Mouse (Mus musculus) CD4-positive, CD25-positive, alpha-beta regulatory T cell, adult 2 months (primary cell): ENCODE results near the gene Ntpcr.

Experiments
- DNase-seq: peaks from one replicate; pipeline ENCODE4 v3.0.0-alpha.2; 2012; ENCODE audit warnings: low read depth, low spot score

Ntpcr gene

DNA sequence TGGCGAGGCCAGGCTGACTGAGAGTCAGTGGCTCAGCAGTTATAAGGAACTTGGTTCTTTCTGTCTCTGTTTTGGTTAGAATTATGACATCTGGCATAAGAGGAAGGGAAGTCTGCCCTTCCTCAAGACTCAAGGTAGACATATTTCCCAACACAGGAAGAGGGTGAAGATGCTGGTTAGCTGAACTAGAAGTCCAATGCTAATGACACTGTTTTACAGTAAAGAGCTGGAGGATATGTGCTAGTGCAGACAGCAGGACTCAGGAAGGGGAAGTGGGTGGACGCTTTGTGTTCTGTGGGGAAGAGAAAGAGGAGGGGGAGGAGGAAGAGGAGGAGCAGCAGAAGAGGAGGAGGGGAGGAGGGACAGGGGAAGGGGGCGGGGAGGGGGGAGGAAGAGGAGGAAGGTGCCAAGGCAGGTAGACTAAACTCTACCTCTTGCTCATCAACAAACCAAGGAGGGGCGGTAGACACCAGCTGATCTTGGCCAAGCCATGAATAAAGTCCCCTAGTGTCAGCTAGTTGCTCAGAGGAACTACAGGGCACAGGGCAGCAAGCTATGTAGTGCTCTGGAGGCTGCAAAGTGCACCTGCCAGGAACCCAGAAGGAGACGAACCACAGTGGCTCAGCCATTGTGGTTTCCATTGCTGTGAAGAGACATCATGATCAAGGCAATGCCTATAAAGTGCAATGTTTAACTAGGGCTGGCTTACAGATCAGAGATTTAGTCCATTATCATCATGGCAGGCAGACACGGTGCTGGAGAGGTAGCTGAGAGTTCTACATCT, 4.5 kb upstream of the Ntpcr start:
- peak; percentile 56 for DNase-seq

DNA sequence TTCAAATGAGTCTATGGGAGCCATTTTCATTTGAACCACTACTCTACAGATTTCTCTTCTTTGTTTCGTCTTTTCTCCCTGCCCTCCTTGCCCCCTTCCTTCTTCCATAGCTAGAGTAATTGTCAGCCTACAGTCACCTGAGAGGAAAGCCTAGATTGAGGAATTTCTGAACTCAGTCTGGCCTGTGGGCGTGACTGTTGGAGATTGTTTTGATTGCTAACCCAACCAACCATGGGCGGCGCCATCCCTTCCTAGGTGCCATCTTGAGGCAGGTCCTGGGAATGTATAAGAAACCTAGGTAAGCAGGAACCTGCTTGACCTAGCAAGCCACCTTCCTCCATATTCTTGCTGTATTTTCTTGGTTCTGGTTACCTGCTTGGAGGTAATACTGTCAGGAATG, 3.6 kb upstream of the Ntpcr start:
- no peak for DNase-seq

DNA sequence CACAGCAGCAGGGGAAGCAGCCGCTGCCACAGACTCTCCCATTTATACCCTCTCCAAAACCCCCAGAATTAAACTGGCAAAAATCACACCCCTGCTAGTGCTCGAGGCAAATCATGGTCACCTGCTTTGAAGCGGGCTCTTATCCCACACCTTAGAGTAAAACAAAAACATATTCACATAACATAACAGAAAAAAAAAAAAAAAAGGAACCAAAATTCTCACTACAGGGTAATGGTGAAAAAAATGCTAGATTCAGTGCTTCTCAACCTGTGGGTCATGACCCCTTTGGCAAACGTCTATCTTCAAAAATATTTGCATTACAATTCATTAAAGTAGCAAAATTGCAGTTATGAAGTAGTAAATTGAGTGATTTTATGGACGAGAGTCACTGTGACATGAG, 2.8 kb upstream of the Ntpcr start:
- no peak for DNase-seq

DNA sequence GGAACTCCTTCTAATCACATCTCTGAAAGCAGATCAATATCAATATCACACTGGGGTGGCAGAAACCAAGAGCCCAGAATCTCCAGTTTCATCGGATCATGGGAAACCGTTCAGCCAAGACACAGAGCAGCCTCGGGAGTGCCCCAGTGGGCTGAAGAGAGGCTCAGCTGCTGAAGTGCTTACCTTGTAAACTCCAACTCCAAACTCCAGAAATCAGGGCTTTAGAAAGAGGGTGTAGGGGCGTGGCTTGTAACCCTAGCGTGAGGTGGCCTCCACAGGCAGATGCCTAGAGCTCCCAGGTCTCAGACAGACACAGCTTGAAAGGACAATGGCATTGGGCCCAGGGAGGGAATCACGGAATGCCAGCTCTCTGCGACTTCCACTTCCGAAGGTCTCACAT, 2.0 kb upstream of the Ntpcr start:
- DNase-seq: no peak

DNA sequence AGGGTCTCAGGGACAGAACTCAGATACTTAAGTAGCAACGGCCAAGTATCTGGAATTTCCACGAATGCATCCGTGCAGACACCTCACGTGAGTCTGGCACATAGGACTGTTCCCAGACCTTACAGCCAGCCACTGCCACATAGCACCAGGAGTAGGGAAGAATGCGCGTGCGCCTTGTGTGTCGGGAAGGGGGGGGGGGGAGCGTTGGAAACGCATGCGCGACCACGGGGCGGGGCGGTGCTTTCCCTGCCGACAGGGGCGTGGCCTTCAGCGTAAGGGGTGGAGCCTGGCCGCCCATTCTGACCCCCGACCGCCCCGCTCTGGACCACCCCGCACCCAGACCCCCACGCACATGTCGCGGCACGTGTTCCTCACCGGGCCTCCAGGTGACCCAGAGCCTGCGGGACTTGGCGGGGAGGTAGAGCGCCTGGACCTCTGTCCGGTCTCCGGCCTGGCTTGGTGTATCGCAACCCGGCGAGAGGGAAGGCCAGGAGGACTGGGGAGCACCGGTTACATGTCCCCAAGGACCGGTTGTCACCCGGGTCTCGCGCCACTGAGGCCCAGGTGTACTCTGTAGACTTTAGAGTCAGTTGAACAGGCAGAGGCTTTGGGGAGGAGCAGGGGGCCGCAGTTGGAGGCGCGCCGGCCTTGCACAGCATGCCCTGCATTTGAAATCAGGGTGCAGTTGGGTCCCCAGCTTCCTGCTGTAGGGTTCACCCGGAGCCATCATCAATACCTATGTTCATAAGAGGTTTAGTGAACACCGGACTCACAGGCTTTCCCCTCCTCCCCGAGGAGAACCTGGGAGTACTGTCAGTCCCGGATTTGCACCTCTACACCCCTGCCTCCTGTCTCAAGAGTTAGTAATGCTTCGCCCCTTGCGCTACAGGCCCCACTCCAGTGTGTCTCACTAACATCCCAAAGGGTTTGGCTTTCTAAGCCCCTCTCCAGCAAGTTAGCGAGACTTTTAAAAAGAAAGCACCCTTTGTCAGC, 4.5 kb downstream of the Ntpcr start:
- DNase-seq: peak; percentile 87

DNA sequence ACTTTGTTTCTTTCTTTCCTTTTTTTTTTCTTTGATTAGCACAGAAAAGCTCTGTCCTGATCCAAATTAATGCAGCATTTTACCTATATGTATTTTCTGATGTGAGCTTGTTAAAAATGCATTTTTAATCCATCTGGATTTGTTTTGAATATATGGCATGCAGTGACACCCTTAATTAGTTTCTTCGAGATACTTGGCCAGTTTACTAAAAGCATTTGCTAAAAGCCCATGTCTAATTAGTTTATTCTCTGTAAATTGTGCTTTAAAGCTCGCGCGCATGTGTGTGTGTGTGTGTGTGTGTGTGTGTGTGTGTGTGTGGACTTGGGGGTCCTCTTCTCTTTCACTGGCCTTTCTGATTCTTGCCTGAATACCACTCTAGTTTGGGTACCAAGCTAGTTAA, 9.2 kb downstream of the Ntpcr start:
- no peak for DNase-seq

DNA sequence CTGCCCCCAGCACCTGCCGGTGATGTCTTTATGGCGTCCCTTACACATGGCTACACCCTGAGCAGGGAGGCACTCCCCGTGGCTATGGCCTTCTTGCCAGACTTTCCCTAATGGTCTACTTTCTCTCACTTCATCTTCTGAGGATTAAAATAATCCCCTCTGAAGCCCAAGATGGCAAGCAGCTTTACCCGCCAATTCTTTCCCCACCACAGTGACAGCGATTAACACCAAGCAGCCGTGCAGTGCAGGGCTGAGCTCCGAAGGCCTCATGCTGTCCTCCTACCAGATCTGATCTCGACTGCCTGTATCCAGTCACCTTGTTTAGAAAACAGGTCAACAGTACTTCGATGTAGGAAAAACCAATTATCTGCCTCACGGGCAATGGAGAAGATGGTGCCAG, 10.9 kb downstream of the Ntpcr start:
- no peak for DNase-seq

DNA sequence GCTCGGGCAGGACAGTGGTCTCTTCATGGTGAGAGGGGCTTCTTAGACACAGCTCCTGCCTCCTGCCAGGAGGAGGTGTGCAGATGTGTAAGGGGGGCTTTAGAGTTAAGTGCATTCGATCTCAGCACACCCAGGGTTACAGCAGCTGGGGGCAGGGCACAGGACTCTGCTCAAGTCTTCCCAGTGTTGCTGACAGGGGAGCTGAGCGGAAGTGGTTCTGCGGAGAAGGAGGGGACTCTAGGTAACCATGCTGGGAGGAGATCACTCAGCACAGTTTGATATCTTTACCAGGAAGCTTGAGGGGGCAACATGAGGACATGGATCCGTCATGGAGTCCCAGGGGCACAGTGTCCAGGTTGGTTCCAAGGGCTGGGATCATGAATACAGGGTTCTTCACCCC, 11.6 kb downstream of the Ntpcr start:
- peak; percentile 30 for DNase-seq

DNA sequence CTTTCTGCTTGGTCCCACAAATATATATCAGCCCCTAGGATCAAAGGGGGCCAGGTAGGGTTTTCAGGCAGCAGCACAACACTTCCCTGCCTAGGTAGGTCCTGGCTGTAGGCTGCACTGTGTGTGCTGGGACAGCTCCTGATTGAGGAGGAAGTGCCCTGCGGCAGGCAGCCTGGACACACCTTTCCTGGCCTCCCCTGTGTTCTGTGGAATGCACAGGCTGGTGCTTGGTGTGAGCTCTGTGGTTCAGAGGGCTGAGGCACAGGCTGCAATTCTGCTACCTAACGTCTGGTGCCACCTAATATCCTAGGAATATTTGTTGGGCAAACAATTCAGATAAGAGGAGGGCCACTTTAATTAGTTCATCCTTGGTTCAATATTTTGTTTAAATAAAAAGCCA, 12.1 kb downstream of the Ntpcr start:
- no peak for DNase-seq

DNA sequence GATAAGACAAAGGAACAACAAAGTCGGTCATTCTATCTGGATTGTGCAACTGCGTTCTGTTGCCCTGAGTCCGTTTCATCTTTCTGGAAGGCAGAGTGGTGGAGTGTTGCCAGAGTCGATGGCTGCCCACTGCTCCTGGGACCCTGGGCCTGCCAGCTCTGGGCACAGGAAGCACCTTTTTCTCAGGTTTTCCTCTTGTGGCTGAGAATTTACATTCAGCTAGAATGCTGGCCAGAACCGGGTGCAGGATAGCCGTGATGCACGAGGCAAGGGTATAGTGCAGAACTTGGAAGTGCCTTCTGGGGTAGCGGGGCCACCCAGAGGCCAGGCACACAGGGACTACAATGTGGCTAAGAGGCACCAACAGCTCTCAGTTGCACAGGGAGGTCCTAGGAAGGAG, 12.6 kb downstream of the Ntpcr start:
- DNase-seq: no peak

DNA sequence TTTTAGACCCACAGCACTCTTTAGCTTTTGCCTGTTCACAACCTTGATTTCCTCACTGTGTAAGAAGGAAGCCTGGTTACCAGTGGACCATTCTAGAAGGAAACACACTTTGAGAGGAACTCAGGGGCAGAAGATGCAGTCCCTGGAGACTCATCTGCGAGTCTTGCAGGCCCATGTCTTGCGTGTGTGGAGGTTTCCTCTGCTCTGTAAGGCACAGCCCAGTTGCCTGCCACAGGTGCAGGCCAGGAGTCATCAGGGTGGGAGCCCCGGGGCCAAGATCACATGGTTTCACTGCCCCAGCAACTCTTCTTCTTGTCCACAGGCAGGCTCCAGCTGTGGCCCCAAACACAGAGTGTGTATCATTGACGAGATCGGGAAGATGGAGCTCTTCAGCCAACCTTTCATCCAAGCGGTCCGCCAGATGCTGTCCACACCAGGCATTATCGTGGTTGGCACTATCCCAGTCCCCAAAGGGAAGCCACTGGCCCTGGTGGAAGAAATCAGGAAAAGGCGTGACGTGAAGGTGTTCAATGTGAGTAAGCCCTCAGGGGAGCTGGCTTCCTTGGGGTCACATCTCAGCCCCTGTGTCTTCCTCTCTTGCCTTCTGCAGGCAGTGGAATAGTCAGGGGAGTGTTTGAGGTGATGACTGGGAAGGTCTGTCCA, 15.3 kb downstream of the Ntpcr start:
- DNase-seq: no peak

DNA sequence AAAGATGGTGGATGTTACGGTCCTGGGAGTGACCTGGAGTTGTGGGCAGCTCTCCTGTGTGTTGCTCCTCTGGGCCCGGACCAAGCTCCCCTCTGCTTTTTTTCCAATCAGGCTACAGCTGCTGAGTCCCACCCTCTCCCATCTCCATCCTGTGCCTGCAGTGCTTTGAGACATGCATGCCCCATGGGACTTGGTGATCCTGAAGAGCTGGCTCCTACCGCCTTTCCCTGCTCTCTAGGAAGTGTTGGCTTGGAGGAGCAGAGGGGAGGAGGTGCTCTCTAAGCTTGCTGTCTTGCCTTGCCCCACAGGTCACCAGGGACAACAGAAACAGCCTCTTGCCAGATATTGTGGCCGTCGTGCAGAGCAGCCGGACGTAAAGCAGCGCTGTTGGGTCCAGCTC, 17.6 kb downstream of the Ntpcr start:
- no peak for DNase-seq

DNA sequence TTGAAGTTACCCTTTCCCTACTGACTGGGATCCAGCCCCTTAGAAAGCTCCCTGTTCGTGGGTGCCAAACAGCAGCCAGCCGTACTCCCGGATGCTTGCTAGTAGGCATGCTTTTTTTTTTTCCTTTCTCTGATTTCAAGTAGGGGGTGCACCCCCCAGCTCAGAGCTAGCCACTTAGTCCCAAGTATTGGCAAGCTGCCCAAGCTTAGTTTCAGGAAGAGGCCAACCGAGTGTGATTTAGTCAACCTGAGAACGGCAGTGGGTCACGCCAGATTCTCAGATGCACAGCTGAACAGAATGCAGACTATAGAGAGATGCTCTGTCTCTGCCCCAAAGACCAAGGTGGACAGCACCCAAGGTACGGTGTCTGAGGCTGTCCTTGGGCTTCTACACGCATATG, 21.1 kb downstream of the Ntpcr start:
- DNase-seq: no peak

DNA sequence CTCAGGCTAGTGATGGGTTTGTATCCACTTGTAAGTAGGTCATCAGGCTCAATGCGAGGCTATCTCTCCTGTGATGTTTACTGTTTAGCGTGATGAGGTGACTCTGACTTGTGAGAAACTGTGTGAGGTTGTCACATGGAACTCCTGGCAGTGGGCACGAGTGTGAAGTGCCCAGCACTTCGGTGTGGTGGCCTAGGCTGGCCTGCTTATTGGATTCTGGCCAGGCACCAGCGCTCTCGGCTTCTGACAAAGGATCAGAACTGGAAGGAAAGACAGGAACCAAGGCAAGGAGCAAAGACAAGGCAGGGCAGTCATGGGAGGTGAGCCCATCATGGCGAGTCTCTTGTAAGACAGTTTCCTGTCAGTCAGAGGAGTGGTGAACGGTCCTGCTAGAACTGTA, 26.1 kb downstream of the Ntpcr start:
- no peak for DNase-seq

DNA sequence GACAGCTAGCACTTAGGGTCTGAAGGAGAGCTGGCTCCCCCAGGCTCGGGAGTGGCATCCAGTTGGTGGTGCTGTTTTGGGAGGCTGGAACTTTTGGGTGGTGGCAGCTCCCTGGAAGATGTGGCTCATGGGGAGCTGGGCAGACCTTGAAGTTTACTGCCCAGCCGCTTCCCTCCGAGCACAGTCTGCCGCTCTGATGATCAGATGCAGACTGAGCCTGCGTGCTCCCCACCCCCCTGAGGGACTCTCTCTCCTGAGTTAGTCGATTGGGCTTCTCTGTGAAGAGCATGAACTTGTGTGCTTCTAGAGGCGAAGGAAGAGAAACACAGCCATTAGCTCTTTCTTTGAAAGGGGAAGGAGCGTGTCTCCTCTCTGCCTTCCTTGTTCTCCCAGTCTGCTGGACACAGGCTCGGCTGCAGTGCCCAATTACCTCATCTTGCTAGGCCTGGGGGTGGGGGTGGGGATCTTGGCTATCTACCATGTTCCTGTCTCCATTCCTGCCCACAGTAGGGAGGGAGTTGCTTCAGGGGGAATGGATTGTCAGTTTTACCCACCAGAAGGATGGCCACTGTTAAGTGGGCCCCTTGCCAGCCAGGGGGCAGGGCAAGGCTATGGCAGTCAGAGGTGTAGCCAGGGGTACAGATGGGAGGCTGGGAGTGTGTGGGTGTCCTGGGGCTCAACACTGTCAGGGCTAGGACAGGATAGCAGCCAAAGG, 26.8 kb downstream of the Ntpcr start:
- DNase-seq: no peak

DNA sequence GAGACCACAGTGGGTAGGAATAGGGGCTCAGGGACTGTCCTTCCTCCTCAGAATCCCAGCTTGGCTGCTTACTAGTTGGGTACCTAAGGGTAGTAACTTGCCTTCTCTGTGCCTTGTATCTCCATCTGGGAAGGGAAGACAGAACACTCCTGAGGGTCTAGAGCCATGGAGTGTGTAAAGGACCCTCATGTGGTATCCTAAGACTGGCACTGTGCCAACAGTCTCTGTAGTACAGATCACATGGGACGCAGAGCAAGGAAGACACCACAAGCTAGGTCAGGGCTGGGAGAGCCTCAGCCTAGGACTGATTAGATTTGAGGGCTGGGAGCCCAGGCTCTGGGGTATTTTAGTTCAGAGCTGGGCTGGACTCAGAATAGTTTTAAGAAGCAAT, 27.3 kb downstream of the Ntpcr start:
- no peak for DNase-seq

DNA sequence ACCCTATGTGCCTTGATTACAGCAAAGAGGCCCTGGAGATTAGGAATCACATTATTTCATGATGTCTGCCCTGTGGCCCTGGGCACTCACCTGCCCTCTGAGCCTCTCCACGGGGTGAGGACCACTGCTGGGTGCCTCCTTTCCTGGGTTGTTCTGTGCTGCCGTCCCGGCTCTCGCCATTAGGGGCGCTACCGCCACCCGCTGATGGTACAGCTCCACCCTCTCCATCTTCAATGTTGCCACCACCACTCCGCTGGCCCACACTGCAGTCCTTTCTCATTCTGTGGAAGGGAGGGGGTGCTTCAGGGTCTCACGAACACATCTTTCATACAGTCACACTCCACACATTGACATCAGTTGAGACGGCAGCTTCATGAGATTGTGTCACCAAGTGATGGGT, 29.3 kb downstream of the Ntpcr start:
- DNase-seq: peak; percentile 61

DNA sequence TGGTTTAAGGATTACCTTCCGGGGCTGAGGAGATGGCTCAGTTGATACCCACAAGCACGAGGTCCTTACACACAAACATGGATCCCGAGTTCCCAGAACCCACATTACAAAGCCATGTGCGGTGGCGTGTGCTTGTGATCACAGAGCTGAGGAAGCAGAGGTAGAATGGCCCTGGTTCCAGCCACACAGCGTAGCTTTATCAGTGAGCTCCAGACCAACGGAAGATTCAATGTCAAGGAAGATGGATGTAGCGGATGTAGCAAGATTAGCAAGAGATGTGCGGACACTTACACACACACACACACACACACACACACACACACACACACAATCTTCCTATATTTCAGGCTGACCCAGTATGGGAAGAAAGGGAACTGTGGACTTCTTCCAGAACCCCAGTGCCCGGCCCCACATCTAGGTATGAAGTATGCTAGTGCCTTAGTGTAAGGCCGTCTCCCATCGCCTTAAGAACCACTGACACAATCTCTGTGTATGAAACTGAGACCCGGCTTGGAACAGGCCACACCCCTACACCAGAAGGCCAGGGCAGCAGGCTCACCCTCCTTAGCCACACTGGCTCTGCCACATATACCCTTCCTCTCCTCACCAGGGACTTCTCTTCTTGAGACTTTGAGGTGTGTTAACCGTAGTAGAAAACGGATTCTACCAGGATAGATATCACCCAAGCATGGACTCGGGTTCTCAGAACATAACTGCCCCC, 33.5 kb downstream of the Ntpcr start:
- no peak for DNase-seq

DNA sequence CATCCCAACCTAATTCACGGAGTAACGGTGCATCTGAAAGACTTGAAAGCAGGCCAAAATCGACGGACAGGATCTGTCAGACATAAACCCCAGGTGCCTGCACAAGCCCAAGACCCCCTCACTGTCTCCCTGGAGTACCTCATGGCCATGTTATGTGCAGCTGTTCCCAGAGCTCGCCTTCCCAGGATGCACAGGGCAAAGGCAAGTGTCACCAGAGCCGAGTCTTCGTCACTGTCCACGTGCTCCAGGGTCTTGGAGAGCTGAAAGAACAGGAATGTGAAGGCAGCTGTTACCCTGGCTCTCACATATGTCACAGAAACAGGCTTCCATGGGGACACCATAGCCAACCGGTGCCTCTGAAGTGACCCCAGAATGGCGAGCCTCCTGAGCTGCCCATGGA, 38.3 kb downstream of the Ntpcr start:
- DNase-seq: no peak

DNA sequence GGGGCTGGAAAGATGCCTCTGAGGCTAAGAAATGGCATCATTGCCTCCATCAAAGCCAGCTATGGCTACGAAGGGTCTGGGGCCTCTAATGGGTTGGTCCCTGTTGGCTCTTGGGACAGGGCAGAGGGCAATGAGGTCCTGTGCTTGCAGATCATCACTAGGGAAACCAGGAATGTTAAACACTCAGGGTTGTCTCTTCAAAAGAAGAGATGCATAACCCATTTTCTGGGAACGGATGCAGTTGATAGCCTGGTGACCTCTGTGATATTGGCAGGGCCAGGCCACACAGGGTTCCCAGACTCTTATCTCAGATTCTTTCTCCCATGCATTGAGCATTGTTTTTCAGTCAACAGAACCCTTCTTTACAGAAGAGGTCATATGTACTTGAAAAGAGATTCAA, 42.5 kb downstream of the Ntpcr start:
- no peak for DNase-seq

DNA sequence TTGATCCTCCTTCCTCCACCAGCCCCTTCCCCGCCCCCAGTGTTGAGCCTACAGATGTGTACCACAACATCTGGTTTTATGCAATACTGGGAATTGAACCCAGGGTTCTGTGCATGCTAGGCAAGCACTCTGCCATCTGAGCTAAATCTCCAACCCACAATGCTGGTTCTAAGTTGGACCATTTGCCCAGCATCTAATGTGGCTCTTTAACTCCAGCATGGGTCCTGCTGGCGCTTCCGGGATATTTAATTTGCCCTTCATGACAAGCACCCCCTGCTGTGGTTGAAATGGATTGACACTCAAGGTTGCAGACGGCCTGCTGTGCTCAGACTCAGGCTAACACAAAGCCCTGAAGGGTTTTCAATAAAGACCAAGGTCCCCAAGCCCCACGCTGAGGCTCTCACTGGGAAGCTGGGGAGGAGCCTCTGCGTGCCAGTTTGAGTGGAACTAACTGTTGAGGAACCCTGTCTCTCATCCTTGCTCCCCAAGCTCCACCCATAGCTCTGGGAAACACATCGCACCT, 43.6 kb downstream of the Ntpcr start:
- no peak for DNase-seq
